In genomic region chr7:67952777-67953700, GRCm38 (mm10) we compare ENCODE assay signal across 7 mouse cellular contexts. TPM values are rescaled to one million over a fixed set of nuclear protein-coding genes. Genes with fewer than 3 reads are reported as not detected.
A peak's percentile ranks its signal among the peaks of the same experiment; 100 is the strongest.
DNase-seq lines count a peak whose midpoint lies in the region; ATAC-seq lines count a peak whose summit lies in the region.

Gene Igf1r, plus strand, starts transcription at chr7:67952827.

- peak within 1 kb of the TSS; percentile 99 for H3K27ac ChIP-seq in hindbrain, embryonic 14.5 days

- H3K9ac ChIP-seq in hindbrain, embryonic 14.5 days = peak within 1 kb of the TSS; percentile 92

- WGBS in hindbrain, embryonic 14.5 days = under 1% methylated on average over 59 of the region's 62 CpGs

- no peaks in the 10 kb centered on the region for H3K36me3 ChIP-seq in hindbrain, embryonic 14.5 days (replicated peaks; ENCODE audit: control insufficient read depth, insufficient read depth)

- peak within 1 kb of the TSS; percentile 95 for H3K4me2 ChIP-seq in hindbrain, embryonic 14.5 days (replicated peaks)

- no peak for ATAC-seq in hindbrain, embryonic 14.5 days (ENCODE audit: low FRiP score)
- peak; percentile 17 for ATAC-seq in megakaryocyte progenitor cell, adult 5-6 weeks (replicated peaks; ENCODE audit: poor library complexity)

- peak; percentile 42 for DNase-seq in T-cell, adult 2 months (ENCODE audit: low spot score)
- peak; percentile 47 for DNase-seq in cerebellum, adult 8-10 months
- DNase-seq in gastrocnemius, adult 18-20 months (ENCODE audit: low spot score) = peak; percentile 36
- DNase-seq in hindbrain, embryonic 14.5 days (ENCODE audit: low spot score) = no peak
- peak; percentile 24 to 28 for DNase-seq in left cerebral cortex, postnatal 25 days (ENCODE audit: low spot score in 2 of 2)
- DNase-seq in spleen, adult 12 weeks (ENCODE audit: low spot score) = peak; percentile 37

- H3K27me3 ChIP-seq in hindbrain, embryonic 14.5 days (ENCODE audit: control insufficient read depth, insufficient read depth, low read length) = 0 out of 2 replicates have a peak, but pooled peaks cover 3% of the 10 kb centered on the region

- H3K4me1 ChIP-seq in hindbrain, embryonic 14.5 days (replicated peaks; ENCODE audit: control insufficient read depth, insufficient read depth, low read length) = peaks cover 36% of the 10 kb centered on the region

- intact Hi-C loops in left cerebral cortex, postnatal 25 days (cut with DNase I) = loop anchor here (5.0 to 10.0 kb wide), 4 partner anchors 99 to 404 kb away; no protein-coding TSS in a partner anchor

- H3K4me3 ChIP-seq in hindbrain, embryonic 14.5 days (replicated peaks; ENCODE audit: low read length) = peak within 1 kb of the TSS; percentile 77

- no peaks in the 10 kb centered on the region for H3K9me3 ChIP-seq in hindbrain, embryonic 14.5 days (ENCODE audit: control insufficient read depth, low read length)

RNA-seq across cellular contexts. Expression of gene Igf1r, which starts in this region (rescaled TPM):
- 1 to 10 TPM; 6.9 to 8.1 TPM for total RNA-seq in gastrocnemius, adult 18-20 months (2021)
- polyA plus RNA-seq in hindbrain, embryonic 14.5 days (2014; fragmentation: Nextera tagmentation; extraction: Ambion mirVana) = 18.3 and 21.0 TPM in 2 replicates
- 10 to 100 TPM; 45.8 to 47.3 TPM for total RNA-seq in left cerebral cortex, postnatal 25 days (2021)
- 46.1 and 50.3 TPM in 2 replicates for total RNA-seq in megakaryocyte progenitor cell, adult 5-6 weeks (2015)
- 22.4 and 25.0 TPM in 2 replicates for total RNA-seq in megakaryocyte progenitor cell, adult 5-6 weeks (2017)
